Mouse (Mus musculus): ENCODE results near the gene Nxf7. TPM values are rescaled to one million over a fixed set of nuclear protein-coding genes. Genes with fewer than 3 reads are reported as not detected.
A peak's percentile ranks its signal among the peaks of the same experiment; 100 is the strongest.
"Not testable (repeated sequence)": the region's sequence is repeated elsewhere in the genome, so short reads cannot be mapped to it uniquely, and the experiment has no call there.

Nxf7 gene
- 4.3 and 6.4 TPM in 2 replicates for polyA plus RNA-seq (2012; rRNA removed)

GRCm38 (mm10) chrX:135598677-135599076 lies at the start of gene Nxf7:
Gene Nxf7 (minus strand): TSS chrX:135598777.
- TF ChIP-seq CTCF (IDR thresholded peaks at IDR 0.05; ENCODE audit: extremely low read depth, insufficient read depth, low read length) (no peak), POLR2A (IDR thresholded peaks at IDR 0.05; ENCODE audit: extremely low read depth, insufficient read depth, low read length) (no peak)

GRCm38 (mm10) chrX:135627605-135628004 lies 29.0 kb upstream of the Nxf7 start, which contains the start of gene Prame:
Gene Prame (minus strand): TSS chrX:135627705.
- Histone ChIP-seq H3K4me3 (ENCODE audit: insufficient read depth, low read length) (no peak within 1 kb of the TSS), H3K27ac (ENCODE audit: insufficient read depth, low read length) (no peak within 1 kb of the TSS), H3K4me1 (ENCODE audit: control insufficient read depth, insufficient read depth, low read length) (no peaks in the 10 kb centered on the region)
- TF ChIP-seq POLR2A (IDR thresholded peaks at IDR 0.05; ENCODE audit: extremely low read depth, insufficient read depth, low read length): no peak
- TF ChIP-seq CTCF (IDR thresholded peaks at IDR 0.05; ENCODE audit: extremely low read depth, insufficient read depth, low read length): no peak

More at GRCm38 (mm10) chrX:135598677-135599076, at the start of gene Nxf7:
- no peaks in the 10 kb centered on the region; the same call in 1 of the 2 replicates for H3K4me1 ChIP-seq (ENCODE audit: control insufficient read depth, insufficient read depth, low read length)
- no peak within 1 kb of the TSS for H3K4me3 ChIP-seq (ENCODE audit: insufficient read depth, low read length)
- H3K27ac ChIP-seq (ENCODE audit: insufficient read depth, low read length): peak within 1 kb of the TSS; percentile 79

- not testable (repeated sequence) for H3K4me1 ChIP-seq (ENCODE audit: control insufficient read depth, insufficient read depth, low read length); H3K4me3 ChIP-seq (ENCODE audit: insufficient read depth, low read length); H3K27ac ChIP-seq (ENCODE audit: insufficient read depth, low read length)
- peak; percentile 31; the same call in 1 of the 2 replicates for TF ChIP-seq CTCF (IDR thresholded peaks at IDR 0.05; ENCODE audit: extremely low read depth, insufficient read depth, low read length)
Measured at GRCm38 (mm10) chrX:135601298-135602029, 2.9 kb upstream of the Nxf7 start.

DNA sequence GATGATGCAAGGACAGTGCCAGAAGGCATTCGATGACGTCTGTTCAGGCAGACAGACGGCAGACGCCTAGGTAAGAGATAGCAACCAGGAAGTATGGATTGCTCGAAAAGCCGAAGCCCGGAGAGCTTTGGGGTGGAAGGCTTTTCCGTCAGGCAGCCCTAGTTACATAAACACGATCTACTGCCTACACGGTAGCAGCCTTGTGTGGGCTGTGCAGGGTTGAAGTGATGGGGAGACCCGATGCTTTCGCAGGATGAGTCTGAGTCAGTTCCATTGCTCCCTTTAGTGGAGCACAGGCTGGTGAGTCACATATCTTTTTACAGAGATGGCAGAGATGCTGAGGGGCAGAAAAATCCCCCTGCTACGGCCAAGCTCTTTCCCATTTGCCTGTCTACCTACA lies 481 bp downstream of the Nxf7 start:
- Histone ChIP-seq H3K27ac (ENCODE audit: insufficient read depth, low read length) (peak overlapping the region; percentile 79), H3K4me3 (ENCODE audit: insufficient read depth, low read length) (no peak overlapping the region), H3K4me1 (ENCODE audit: control insufficient read depth, insufficient read depth, low read length) (peaks cover under 1% of the 10 kb centered on the region; the same call in 1 of the 2 replicates)
- TF ChIP-seq CTCF (IDR thresholded peaks at IDR 0.05; ENCODE audit: extremely low read depth, insufficient read depth, low read length) (no peak), POLR2A (IDR thresholded peaks at IDR 0.05; ENCODE audit: extremely low read depth, insufficient read depth, low read length) (no peak)

- H3K4me1 ChIP-seq (ENCODE audit: control insufficient read depth, insufficient read depth, low read length): no peaks in the 10 kb centered on the region
- no peak overlapping the region for H3K4me3 ChIP-seq (ENCODE audit: insufficient read depth, low read length)
- no peak overlapping the region for H3K27ac ChIP-seq (ENCODE audit: insufficient read depth, low read length)
- TF ChIP-seq CTCF (IDR thresholded peaks at IDR 0.05; ENCODE audit: extremely low read depth, insufficient read depth, low read length): no peak
- TF ChIP-seq POLR2A (IDR thresholded peaks at IDR 0.05; ENCODE audit: extremely low read depth, insufficient read depth, low read length): no peak
Measured at GRCm38 (mm10) chrX:135576412-135576811, 22.2 kb downstream of the Nxf7 start.

- H3K4me1 ChIP-seq (ENCODE audit: control insufficient read depth, insufficient read depth, low read length); H3K27ac ChIP-seq (ENCODE audit: insufficient read depth, low read length); H3K4me3 ChIP-seq (ENCODE audit: insufficient read depth, low read length): not testable (repeated sequence)
Measured at GRCm38 (mm10) chrX:135574958-135575628, 23.5 kb downstream of the Nxf7 start.

- not testable (repeated sequence) for H3K27ac ChIP-seq (ENCODE audit: insufficient read depth, low read length); H3K4me1 ChIP-seq (ENCODE audit: control insufficient read depth, insufficient read depth, low read length); H3K4me3 ChIP-seq (ENCODE audit: insufficient read depth, low read length)
Measured at GRCm38 (mm10) chrX:135574261-135574957, 24.2 kb downstream of the Nxf7 start.

DNA sequence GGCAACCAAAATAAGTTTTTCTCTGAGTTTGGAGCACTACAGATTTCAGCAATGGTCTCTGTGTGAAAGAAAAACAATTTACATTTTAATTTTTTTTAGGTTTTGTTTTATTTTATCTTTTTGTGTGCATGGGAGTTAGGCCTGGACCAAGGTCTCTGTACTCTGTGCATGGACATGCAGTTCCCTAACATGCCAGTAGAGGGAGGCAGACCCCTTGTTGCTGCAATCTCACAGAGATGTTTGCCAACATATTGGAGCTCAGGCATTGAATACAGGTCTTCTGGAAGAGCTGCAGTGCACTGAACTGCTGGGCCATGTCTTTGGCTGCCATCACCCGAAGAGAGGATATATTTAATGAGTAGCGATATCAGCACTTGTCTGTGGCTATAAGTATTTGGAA lies 29.1 kb downstream of the Nxf7 start:
- TF ChIP-seq CTCF (IDR thresholded peaks at IDR 0.05; ENCODE audit: extremely low read depth, insufficient read depth, low read length): peak; percentile 81
- not testable (repeated sequence) for H3K4me1 ChIP-seq (ENCODE audit: control insufficient read depth, insufficient read depth, low read length); H3K4me3 ChIP-seq (ENCODE audit: insufficient read depth, low read length); H3K27ac ChIP-seq (ENCODE audit: insufficient read depth, low read length)

- not testable (repeated sequence) for H3K4me3 ChIP-seq (ENCODE audit: insufficient read depth, low read length); H3K4me1 ChIP-seq (ENCODE audit: control insufficient read depth, insufficient read depth, low read length); H3K27ac ChIP-seq (ENCODE audit: insufficient read depth, low read length)
Measured at GRCm38 (mm10) chrX:135564934-135565333, 33.6 kb downstream of the Nxf7 start.

- TF ChIP-seq CTCF (IDR thresholded peaks at IDR 0.05; ENCODE audit: extremely low read depth, insufficient read depth, low read length): no peak
- no peak for TF ChIP-seq POLR2A (IDR thresholded peaks at IDR 0.05; ENCODE audit: extremely low read depth, insufficient read depth, low read length)
- Histone ChIP-seq H3K4me1 (ENCODE audit: control insufficient read depth, insufficient read depth, low read length) (no peaks in the 10 kb centered on the region), H3K27ac (ENCODE audit: insufficient read depth, low read length) (no peak overlapping the region), H3K4me3 (ENCODE audit: insufficient read depth, low read length) (no peak overlapping the region)
Measured at GRCm38 (mm10) chrX:135562841-135563240, 35.7 kb downstream of the Nxf7 start.

- not testable (repeated sequence) for H3K4me1 ChIP-seq (ENCODE audit: control insufficient read depth, insufficient read depth, low read length); H3K27ac ChIP-seq (ENCODE audit: insufficient read depth, low read length); H3K4me3 ChIP-seq (ENCODE audit: insufficient read depth, low read length)
Measured at GRCm38 (mm10) chrX:135561693-135562092, 36.9 kb downstream of the Nxf7 start.

DNA sequence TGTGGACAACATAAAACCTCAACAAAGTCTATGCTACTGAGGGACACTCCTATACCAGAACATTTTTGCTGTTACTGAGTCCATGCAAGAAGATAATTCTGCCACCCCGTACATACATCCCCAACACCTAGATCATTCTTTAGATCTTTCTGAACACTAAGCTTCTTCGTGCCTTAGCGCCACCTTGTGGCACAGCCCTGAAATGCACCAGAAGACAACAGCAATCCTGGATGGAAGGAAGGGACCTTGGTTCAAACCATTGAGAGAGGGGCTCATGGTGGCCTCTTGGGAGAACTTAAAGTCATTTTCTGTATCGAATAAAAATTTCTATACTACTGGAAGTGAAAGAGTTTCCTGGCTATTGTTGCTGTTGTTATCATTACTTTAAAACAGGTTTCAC lies 37.6 kb downstream of the Nxf7 start:
- not testable (repeated sequence) for H3K4me3 ChIP-seq (ENCODE audit: insufficient read depth, low read length); H3K27ac ChIP-seq (ENCODE audit: insufficient read depth, low read length); H3K4me1 ChIP-seq (ENCODE audit: control insufficient read depth, insufficient read depth, low read length)

DNA sequence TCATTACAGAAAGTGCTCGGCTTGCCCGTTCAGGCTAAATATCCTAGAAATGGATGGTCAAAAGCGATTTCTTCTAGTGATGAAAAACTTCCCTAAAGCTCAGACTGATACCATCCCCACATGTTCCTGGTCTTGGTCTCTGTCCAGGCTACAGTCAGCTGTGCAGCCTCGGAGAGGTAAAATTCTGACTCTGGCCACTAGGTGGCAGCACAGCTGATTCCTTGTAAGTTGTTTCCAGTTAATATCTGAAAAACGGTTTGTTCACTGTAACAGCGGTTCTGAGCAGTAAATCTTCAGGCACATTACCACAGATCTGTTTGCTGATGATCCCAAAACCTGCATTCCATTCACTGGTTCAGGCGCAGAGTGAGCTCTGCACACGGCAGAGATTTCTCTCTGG lies 38.9 kb downstream of the Nxf7 start:
- H3K4me1 ChIP-seq (ENCODE audit: control insufficient read depth, insufficient read depth, low read length); H3K27ac ChIP-seq (ENCODE audit: insufficient read depth, low read length); H3K4me3 ChIP-seq (ENCODE audit: insufficient read depth, low read length): not testable (repeated sequence)
